Mouse (Mus musculus) adipocyte (in vitro differentiated cells): ENCODE results near the gene Timm10.

ENCODE experiments used
- DNase-seq: peaks from one replicate; pipeline ENCODE4 v3.0.0-alpha.2; 2016; ENCODE audit warnings: low spot score

Gene Timm10

DNA sequence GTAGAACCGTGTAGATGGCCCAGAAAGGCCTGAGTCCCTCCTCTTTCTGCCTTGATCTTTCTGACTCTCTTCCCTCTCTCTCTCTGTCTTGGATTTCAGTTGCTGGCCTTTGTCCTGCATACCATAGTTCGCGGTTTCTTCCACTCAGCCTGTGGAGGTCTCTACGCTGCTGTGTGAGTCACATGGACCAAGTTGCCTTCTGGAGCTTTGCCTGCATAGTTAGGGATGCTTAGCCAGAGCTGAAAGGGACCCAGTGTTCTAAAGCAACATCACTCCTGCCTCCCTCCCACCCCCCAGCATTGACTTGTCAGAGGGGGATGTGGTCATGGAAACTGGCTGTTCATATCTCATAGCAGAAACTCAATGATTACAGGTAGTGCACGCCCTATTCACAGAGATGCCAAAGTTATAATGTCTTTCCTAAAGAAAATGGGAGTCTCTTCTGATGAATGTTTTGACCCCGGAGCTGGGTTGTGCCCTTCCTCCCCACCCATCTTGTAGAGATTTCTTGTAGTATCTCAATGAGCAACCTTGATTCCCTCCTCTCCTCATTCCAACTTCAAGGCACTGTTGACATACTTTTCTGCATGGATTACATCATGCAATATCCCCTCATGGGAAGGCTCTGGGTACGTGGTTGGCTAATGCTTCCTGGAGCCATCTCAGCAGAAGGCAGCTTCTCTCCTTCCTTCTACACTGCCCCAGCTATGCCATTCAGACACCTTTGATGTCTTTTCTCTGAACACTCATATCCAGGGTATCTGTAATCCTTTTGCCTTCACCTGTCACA, 33.4 kb downstream of the Timm10 start:
- DNase-seq: peak; percentile 70

DNA sequence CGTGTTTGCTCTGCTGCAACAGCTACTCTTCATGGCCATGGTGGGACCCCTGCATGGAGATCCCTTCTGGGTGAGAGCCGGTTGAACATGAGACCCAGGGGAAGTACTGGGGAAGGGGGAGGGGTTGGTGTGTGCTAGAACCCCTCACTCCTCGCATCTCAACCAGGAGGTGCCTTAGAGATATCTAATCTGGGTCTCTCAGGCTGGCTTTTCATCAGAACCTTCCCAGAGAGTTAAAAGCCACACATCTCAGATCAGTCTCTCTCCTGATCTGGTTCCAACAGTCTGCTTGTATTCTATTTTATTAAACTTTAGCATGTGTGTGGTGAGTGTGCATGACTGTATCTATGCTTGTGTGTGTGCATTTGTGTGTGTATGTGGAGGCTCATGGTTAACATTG, 34.6 kb downstream of the Timm10 start:
- DNase-seq: no peak

- DNase-seq: no peak
Measured at GRCm38 (mm10) chr2:84862231-84862630, 35.4 kb downstream of the Timm10 start.

DNA sequence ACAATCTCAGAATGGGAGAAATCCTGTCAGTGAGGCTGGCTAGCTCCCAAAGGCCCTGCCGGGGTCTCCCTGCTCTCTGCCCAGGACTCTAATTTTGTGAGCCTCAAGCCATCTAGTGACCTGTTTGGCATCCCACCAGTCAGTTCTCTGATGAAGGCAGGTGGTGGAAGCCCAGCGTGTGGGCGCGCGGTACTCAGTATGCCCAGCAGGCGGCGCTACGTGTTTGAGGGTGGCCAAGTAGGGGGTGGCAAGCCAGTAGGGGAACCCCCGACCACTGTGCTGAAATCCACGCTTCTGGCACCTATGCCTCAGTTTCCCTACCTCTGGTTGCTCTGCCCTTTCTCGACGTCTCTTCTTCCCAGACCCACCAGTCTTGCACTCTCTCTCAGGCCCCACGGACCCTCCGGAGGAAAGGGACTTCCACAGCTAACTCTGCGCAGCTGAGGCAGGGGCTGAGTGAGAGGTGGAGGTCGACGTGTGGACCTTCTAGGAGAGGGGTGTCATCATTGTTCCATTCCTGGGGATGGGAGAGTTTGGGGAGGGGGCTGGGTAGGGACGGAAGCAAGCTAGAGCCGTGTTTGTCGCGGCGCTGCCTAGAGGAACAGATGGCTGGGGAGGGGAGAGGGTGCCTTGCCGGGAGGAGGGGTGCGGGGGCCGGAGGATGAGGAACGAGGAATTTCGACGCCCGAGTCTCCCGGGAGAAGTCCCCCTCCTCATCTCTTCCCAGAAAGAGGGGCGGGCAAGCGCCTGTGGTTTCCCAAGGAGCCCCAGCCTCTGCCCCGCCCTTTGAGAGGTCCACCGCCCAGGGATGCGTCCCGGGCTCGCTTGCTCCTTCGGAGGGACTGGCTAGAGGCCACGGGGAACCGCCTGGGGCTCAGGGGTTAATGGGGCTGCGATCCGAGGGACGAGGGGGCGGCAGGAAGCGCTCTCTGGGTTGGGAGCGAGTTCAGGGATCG, 39.1 kb downstream of the Timm10 start:
- no peak for DNase-seq

GRCm38 (mm10) chr2:84868521-84868943, 41.7 kb downstream of the Timm10 start:
- peak; percentile 70 for DNase-seq

- no peak for DNase-seq
Measured at GRCm38 (mm10) chr2:84868977-84869376, 42.2 kb downstream of the Timm10 start.

DNA sequence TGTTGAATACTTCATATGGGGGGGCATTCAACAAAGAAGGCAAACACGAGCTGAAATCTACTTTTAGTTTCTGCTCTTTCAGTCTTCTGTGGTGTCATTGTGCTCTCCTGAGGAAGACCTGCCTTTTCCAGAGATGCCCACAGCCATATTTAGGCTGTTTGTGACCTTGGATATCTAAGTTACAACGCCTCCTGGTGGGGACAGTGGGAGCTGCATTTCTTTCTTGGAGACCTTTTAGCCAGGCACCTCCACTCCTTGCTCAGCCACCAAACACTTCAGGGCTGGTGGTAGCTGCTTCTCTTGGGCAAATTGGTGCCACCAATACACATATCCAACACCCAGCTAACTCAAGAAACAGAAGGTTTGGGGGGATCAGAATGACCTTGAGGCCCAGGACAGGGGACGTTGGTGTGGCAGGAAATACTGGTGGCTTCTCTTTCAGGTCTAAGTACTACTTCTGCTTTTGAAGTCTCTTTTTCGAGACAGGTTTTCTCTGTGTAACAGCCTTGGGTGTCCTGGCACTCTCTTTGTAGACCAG, 43.9 kb downstream of the Timm10 start:
- DNase-seq: peak; percentile 45

DNA sequence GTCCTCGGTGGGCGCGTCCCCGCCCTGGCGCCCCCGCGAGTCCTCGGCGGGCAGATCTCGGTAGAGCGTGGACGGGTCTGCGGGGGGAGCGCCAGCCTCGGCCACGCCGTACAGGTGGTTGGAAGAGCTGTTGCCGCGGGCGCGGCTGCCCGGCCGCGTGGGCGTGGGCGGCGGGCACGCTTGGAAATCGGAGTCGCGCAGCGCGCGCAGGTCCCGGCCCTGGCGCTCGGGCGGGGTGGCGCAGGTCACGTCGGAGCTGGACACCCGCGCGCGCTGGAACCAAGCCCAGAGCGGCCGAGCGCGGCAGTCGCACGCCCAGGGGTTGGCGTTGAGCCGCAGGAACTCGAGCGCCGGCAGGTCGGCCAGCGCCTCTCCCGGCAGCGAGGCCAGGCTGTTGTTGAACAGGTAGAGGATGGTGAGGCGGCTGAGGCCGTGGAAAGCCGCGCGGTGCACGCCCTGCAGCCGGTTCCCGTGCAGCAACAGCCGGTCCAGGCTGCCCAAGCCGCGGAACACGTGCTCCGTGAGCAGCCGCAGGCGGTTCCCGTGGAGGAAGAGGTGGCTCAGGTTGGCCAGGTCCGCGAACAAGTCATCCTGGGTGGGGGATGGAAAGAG, 45.4 kb downstream of the Timm10 start:
- no peak for DNase-seq

GRCm38 (mm10) chr2:84875842-84876241, 49.0 kb downstream of the Timm10 start:
- DNase-seq: no peak
